Mouse (Mus musculus) mammary gland, adult 2 months (tissue): ENCODE results near the gene Zfp644. TPM values are rescaled to one million over a fixed set of nuclear protein-coding genes. Genes with fewer than 3 reads are reported as not detected.

ENCODE experiments used
- polyA plus RNA-seq: library from polyadenylated mRNA; depleted of rRNA; stranded (reverse); fragments of >200 nt; gene quantifications from 2 replicates; pipeline ENCODE4 v1.2.3, GENCODE M21; 2012; ENCODE audit warnings: low replicate concordance; rRNA removed

The Zfp644 gene
- polyA plus RNA-seq = 7.2 and 16.3 TPM in 2 replicates

GRCm38 (mm10) chr5:106696396-106697337, at the start of gene Zfp644:
Zfp644 (minus strand) TSS chr5:106697287.

GRCm38 (mm10) chr5:106608798-106609197, 88.3 kb downstream of the Zfp644 start, which contains the start of gene Gm17304:
Gm17304 (plus strand) TSS chr5:106609098.

Other genes with a start within 250 kb of the Zfp644 start
- not detected in 2 replicates for gene Barhl2, start 239.1 kb downstream of the Zfp644 start, polyA plus RNA-seq
- gene Gm17304, start 88.2 kb downstream of the Zfp644 start, polyA plus RNA-seq = not detected in 2 replicates
- not detected in 2 replicates for gene Hfm1, start 229.0 kb upstream of the Zfp644 start, polyA plus RNA-seq